Mouse (Mus musculus): ENCODE measurements around the gene Usp25.

- TF ChIP-seq CTCF (IDR thresholded peaks at IDR 0.05; ENCODE audit: borderline replicate concordance, control insufficient read depth, extremely low read depth, insufficient read depth, low read length, poor library complexity) (no peak), POLR2A (IDR thresholded peaks at IDR 0.05; ENCODE audit: control insufficient read depth, extremely low read depth, insufficient read depth, low read length, poor library complexity) (no peak)
These were observed 20.8 kb downstream of the Usp25 start for GRCm38 (mm10) chr16:77034329-77034728.

Data from thymus, adult 2 months (tissue).